In genomic region chr19:25665486-25666339, GRCm38 (mm10) we compare ENCODE assay signal across 9 mouse cellular contexts. TPM values are rescaled to one million over a fixed set of nuclear protein-coding genes. Genes with fewer than 3 reads are reported as not detected.
DNase-seq lines count a peak whose midpoint lies in the region; ATAC-seq and TF ChIP-seq lines count a peak whose summit lies in the region.
"Had no signal": no experiment of that assay in that cellular context is flagged by ENCODE, and none has a peak within 500 bp of the region (broad histone marks: within the 10 kb centered on the region; RNA-seq: fewer than 3 reads in every experiment).

No protein-coding gene starts in this region.

- intact Hi-C loops in heart, adult 2 months (cut with DNase I) = no loop called here

- 0 out of 2 replicates have a peak overlapping the region, but pooled peaks have one; percentile 8 for H3K4me2 ChIP-seq in lung, embryonic 16.5 days (ENCODE audit: low read depth, low read length)
- no peak overlapping the region for H3K4me2 ChIP-seq in lung, postnatal 0 days (replicated peaks; ENCODE audit: low read depth, low read length)
- no peak overlapping the region for H3K4me2 ChIP-seq in hindbrain, postnatal 0 days (ENCODE audit: low read depth, low read length)

- no peaks in the 10 kb centered on the region for H3K36me3 ChIP-seq in heart, adult 2 months (ENCODE audit: control insufficient read depth, insufficient read depth, low read length)
- H3K36me3 ChIP-seq in lung, embryonic 16.5 days (ENCODE audit: control insufficient read depth, insufficient read depth, low read length) = no peaks in the 10 kb centered on the region
- no peaks in the 10 kb centered on the region for H3K36me3 ChIP-seq in lung, postnatal 0 days (ENCODE audit: insufficient read depth, low read length)
- H3K36me3 ChIP-seq in hindbrain, postnatal 0 days (ENCODE audit: insufficient read depth, low read length) = no peaks in the 10 kb centered on the region
- no peaks in the 10 kb centered on the region for H3K36me3 ChIP-seq in testis, adult 2 months (ENCODE audit: control insufficient read depth, insufficient read depth, low read length)

- no peaks in the 10 kb centered on the region for H3K4me1 ChIP-seq in heart, adult 2 months (ENCODE audit: control insufficient read depth, insufficient read depth, low read length)
- no peaks in the 10 kb centered on the region for H3K4me1 ChIP-seq in lung, embryonic 16.5 days (replicated peaks; ENCODE audit: control insufficient read depth, insufficient read depth, low read length)
- no peaks in the 10 kb centered on the region for H3K4me1 ChIP-seq in lung, postnatal 0 days (ENCODE audit: insufficient read depth, low read depth, low read length)
- H3K4me1 ChIP-seq in hindbrain, postnatal 0 days (ENCODE audit: insufficient read depth, low read length) = no peaks in the 10 kb centered on the region
- peaks cover 8% of the 10 kb centered on the region for H3K4me1 ChIP-seq in testis, adult 2 months (ENCODE audit: control insufficient read depth, insufficient read depth, low read length)

- no peak overlapping the region for H3K4me3 ChIP-seq in heart, adult 2 months
- H3K4me3 ChIP-seq in lung, embryonic 16.5 days (ENCODE audit: low read length) = no peak overlapping the region
- no peak overlapping the region for H3K4me3 ChIP-seq in lung, postnatal 0 days (ENCODE audit: low read depth, low read length)
- H3K4me3 ChIP-seq in hindbrain, postnatal 0 days (ENCODE audit: low read length) = no peak overlapping the region
- peak overlapping the region; percentile 43 for H3K4me3 ChIP-seq in testis, adult 2 months (ENCODE audit: control insufficient read depth, low read depth, low read length)
- H3K4me3 ChIP-seq: myocyte had no signal

- DNase-seq in heart, adult 2 months = no peak
- no peak for DNase-seq in heart, adult 8-10 months (ENCODE audit: low spot score)
- DNase-seq in lung, postnatal 0 days (ENCODE audit: low spot score) = no peak
- no peak for DNase-seq in hindbrain, postnatal 0 days (ENCODE audit: low spot score)
- DNase-seq in cerebellum, adult 9-10 months = no peak

- TF ChIP-seq POLR2A in heart, adult 2 months (IDR thresholded peaks at IDR 0.05; ENCODE audit: insufficient read depth, low read depth, low read length) = no peak
- no peak for TF ChIP-seq POLR2A in testis, adult 2 months (IDR thresholded peaks at IDR 0.05; ENCODE audit: control insufficient read depth, low read depth, low read length)

- no peaks in the 10 kb centered on the region for H3K9me3 ChIP-seq in lung, embryonic 16.5 days (ENCODE audit: control insufficient read depth, low read length)
- H3K9me3 ChIP-seq in lung, postnatal 0 days (ENCODE audit: low read length) = no peaks in the 10 kb centered on the region
- H3K9me3 ChIP-seq in hindbrain, postnatal 0 days (ENCODE audit: low read length) = no peaks in the 10 kb centered on the region

- 7% methylated on average over 31 of the region's 31 CpGs for whole genome bisulfite sequencing in heart, adult 2 months
- 2% methylated on average over 31 of the region's 31 CpGs for WGBS in lung, embryonic 16.5 days
- WGBS in lung, postnatal 0 days = 5% methylated on average over 31 of the region's 31 CpGs
- WGBS in hindbrain, postnatal 0 days = 3% methylated on average over 31 of the region's 31 CpGs

- H3K27me3 ChIP-seq in heart, adult 2 months (ENCODE audit: control insufficient read depth, insufficient read depth, low read length) = peaks cover 15% of the 10 kb centered on the region
- H3K27me3 ChIP-seq in lung, embryonic 16.5 days (ENCODE audit: control insufficient read depth, insufficient read depth, low read depth, low read length) = peaks cover 79% of the 10 kb centered on the region
- peaks cover 52% of the 10 kb centered on the region for H3K27me3 ChIP-seq in lung, postnatal 0 days (replicated peaks; ENCODE audit: insufficient read depth, low read length)
- H3K27me3 ChIP-seq in hindbrain, postnatal 0 days (ENCODE audit: insufficient read depth, low read length) = peaks cover 71% of the 10 kb centered on the region
- no peaks in the 10 kb centered on the region for H3K27me3 ChIP-seq in testis, adult 2 months (ENCODE audit: control insufficient read depth, insufficient read depth, low read length)

- ATAC-seq in lung, embryonic 16.5 days (ENCODE audit: low read depth) = no peak
- ATAC-seq in lung, postnatal 0 days = no peak
- no peak for ATAC-seq in hindbrain, postnatal 0 days
- ATAC-seq in monocyte, adult 5-6 weeks (replicated peaks; ENCODE audit: insufficient number of reproducible peaks, low FRiP score, low TSS enrichment, poor library complexity, severe bottlenecking) = no peak

- no peak for TF ChIP-seq EP300 in heart, adult 2 months (IDR thresholded peaks at IDR 0.05; ENCODE audit: insufficient read depth, low read depth, low read length)
- no peak for TF ChIP-seq EP300 in lung, postnatal 0 days (IDR thresholded peaks at IDR 0.05)

- no peaks in the 10 kb centered on the region for H3K79me2 ChIP-seq in heart, adult 2 months (replicated peaks; ENCODE audit: control insufficient read depth, insufficient read depth, low read length)

- H3K27ac ChIP-seq in heart, adult 2 months = no peak overlapping the region
- H3K27ac ChIP-seq in lung, embryonic 16.5 days (ENCODE audit: low read length) = no peak overlapping the region
- H3K27ac ChIP-seq in lung, postnatal 0 days (ENCODE audit: low read length) = no peak overlapping the region
- no peak overlapping the region for H3K27ac ChIP-seq in hindbrain, postnatal 0 days
- H3K27ac ChIP-seq in testis, adult 2 months (ENCODE audit: control insufficient read depth, insufficient read depth, low read depth, low read length) = no peak overlapping the region

- no peak overlapping the region for H3K9ac ChIP-seq in heart, adult 2 months (ENCODE audit: low read depth, low read length)
- no peak overlapping the region for H3K9ac ChIP-seq in lung, embryonic 16.5 days (ENCODE audit: low read length)
- H3K9ac ChIP-seq in lung, postnatal 0 days (replicated peaks; ENCODE audit: low read depth) = no peak overlapping the region
- H3K9ac ChIP-seq in hindbrain, postnatal 0 days (replicated peaks; ENCODE audit: low read length) = no peak overlapping the region

- TF ChIP-seq CTCF in heart, adult 2 months (IDR thresholded peaks at IDR 0.05) = 0 out of 2 replicates have a peak, but pooled peaks have one; percentile 8
- no peak for TF ChIP-seq CTCF in lung, postnatal 0 days (IDR thresholded peaks at IDR 0.05)
- peak; percentile 38 for TF ChIP-seq CTCF in hindbrain, postnatal 0 days (IDR thresholded peaks at IDR 0.05; ENCODE audit: low read depth)
- TF ChIP-seq CTCF in testis, adult 2 months (IDR thresholded peaks at IDR 0.05; ENCODE audit: control insufficient read depth, insufficient read depth, insufficient replicate concordance, low read depth, low read length) = peak; percentile 77

RNA-seq across cellular contexts. Expression of gene Dmrt2, which starts 6.5 kb away (rescaled TPM):
- total RNA-seq in heart, adult 2 months (2021) = under 1 TPM; 0.09 to 0.23 TPM
- polyA plus RNA-seq in heart, adult 2 months (2012; rRNA removed) = 0.12 and 0.37 TPM in 2 replicates
- under 1 TPM in 3 of 4 experiments, not detected in 1; 0.22 to 0.55 (median 0.31) TPM for total RNA-seq in heart, adult 8-10 months (2022)
- 0.63 and 0.69 TPM in 2 replicates for polyA plus RNA-seq in lung, embryonic 16.5 days (2015; fragmentation: Nextera tagmentation; extraction: Ambion mirVana)
- polyA plus RNA-seq in lung, postnatal 0 days (2015; fragmentation: Nextera tagmentation; extraction: Ambion mirVana) = 0.18 and 0.20 TPM in 2 replicates
- not detected in 2 replicates for total RNA-seq in hindbrain, postnatal 0 days (2014; rRNA removed)
- not detected in 2 replicates for polyA plus RNA-seq in hindbrain, postnatal 0 days (2015; fragmentation: Nextera tagmentation; extraction: Ambion mirVana)
- 0.25 and 0.54 TPM in 2 replicates for polyA plus RNA-seq in testis, adult 2 months (2012; rRNA removed)
- total RNA-seq in monocyte, adult 5-6 weeks (2017) = 1.8 TPM in 1 of 3 replicates, not detected in the others

RNA-seq across cellular contexts. Expression of gene Dmrt3, which starts 55.6 kb away (rescaled TPM):
- total RNA-seq in heart, adult 2 months (2021) = not detected
- 0.37 TPM in 1 of 2 replicates, not detected in the other for polyA plus RNA-seq in heart, adult 2 months (2012; rRNA removed)
- not detected for total RNA-seq in heart, adult 8-10 months (2022)
- polyA plus RNA-seq in lung, embryonic 16.5 days (2015; fragmentation: Nextera tagmentation; extraction: Ambion mirVana) = 0.20 and 0.44 TPM in 2 replicates
- polyA plus RNA-seq in lung, postnatal 0 days (2015; fragmentation: Nextera tagmentation; extraction: Ambion mirVana) = 0.07 and 0.24 TPM in 2 replicates
- 0.31 and 1.8 TPM in 2 replicates for total RNA-seq in hindbrain, postnatal 0 days (2014; rRNA removed)
- polyA plus RNA-seq in hindbrain, postnatal 0 days (2015; fragmentation: Nextera tagmentation; extraction: Ambion mirVana) = 0.21 and 0.26 TPM in 2 replicates
- 0.61 and 0.73 TPM in 2 replicates for polyA plus RNA-seq in testis, adult 2 months (2012; rRNA removed)
- total RNA-seq in monocyte, adult 5-6 weeks (2017) = not detected in 3 replicates
